In genomic region chr10:7780238-7781176, GRCm38 (mm10) we compare ENCODE assay signal across 8 mouse cellular contexts. TPM values are rescaled to one million over a fixed set of nuclear protein-coding genes. Genes with fewer than 3 reads are reported as not detected.
A peak's percentile ranks its signal among the peaks of the same experiment; 100 is the strongest.
DNase-seq lines count a peak whose midpoint lies in the region; ATAC-seq lines count a peak whose summit lies in the region.

No protein-coding gene starts in this region.

- intact Hi-C loops in gastrocnemius, postnatal 36 days (cut with DNase I), result no loop called here
- intact Hi-C loops in left cerebral cortex, postnatal 14 days (cut with DNase I), result no loop called here

- DNase-seq in adrenal gland, adult 2 months, result peak; percentile 93
- peak; percentile 95 for DNase-seq in embryo, embryonic 11 days
- peak; percentile 81 to 84 for DNase-seq in gastrocnemius, postnatal 36 days
- peak; percentile 79 to 85 for DNase-seq in left cerebral cortex, postnatal 14 days (ENCODE audit: low spot score in 2 of 2)
- DNase-seq in right cerebral cortex, postnatal 14 days, result peak; percentile 85
- peak; percentile 86 for DNase-seq in urinary bladder, postnatal 25 days (ENCODE audit: low spot score)

- no peaks in the 10 kb centered on the region for H3K4me1 ChIP-seq in intestine, embryonic 15.5 days (replicated peaks)

- H3K27ac ChIP-seq in intestine, embryonic 15.5 days, result peak overlapping the region; percentile 51; the same call in 1 of the 2 replicates

- H3K9ac ChIP-seq in intestine, embryonic 15.5 days, result peak overlapping the region; percentile 80

- H3K27me3 ChIP-seq in intestine, embryonic 15.5 days (replicated peaks), result no peaks in the 10 kb centered on the region

- 1% methylated on average over 65 of the region's 77 CpGs for WGBS in intestine, embryonic 15.5 days

- peaks cover 8% of the 10 kb centered on the region; the same call in 1 of the 2 replicates for H3K36me3 ChIP-seq in intestine, embryonic 15.5 days

- H3K4me3 ChIP-seq in intestine, embryonic 15.5 days (replicated peaks), result peak overlapping the region; percentile 98

- ATAC-seq in intestine, embryonic 15.5 days, result peak; percentile 97
- ATAC-seq in megakaryocyte-erythroid progenitor cell, adult 5-6 weeks (replicated peaks; ENCODE audit: low FRiP score, low TSS enrichment, poor library complexity, severe bottlenecking), result peak; percentile 88

- peak overlapping the region; percentile 78 for H3K4me2 ChIP-seq in intestine, embryonic 15.5 days (replicated peaks)

- no peaks in the 10 kb centered on the region for H3K9me3 ChIP-seq in intestine, embryonic 15.5 days

RNA-seq across cellular contexts. Expression of gene Ginm1, which starts 12.1 kb away (rescaled TPM):
- 100 to 1,000 TPM; 224 to 279 TPM for total RNA-seq in adrenal gland, adult 2 months (2021)
- polyA plus RNA-seq in adrenal gland, adult 2 months (2012; rRNA removed), result 28.2 and 33.4 TPM in 2 replicates
- total RNA-seq in gastrocnemius, postnatal 36 days (2021), result 100 to 1,000 TPM in 1 of 2 experiments, 10 to 100 TPM in 1; 75.8 to 106 TPM
- 75.4 and 78.2 TPM in 2 replicates for polyA plus RNA-seq in intestine, embryonic 15.5 days (2015; fragmentation: Nextera tagmentation; extraction: Ambion mirVana)
- total RNA-seq in left cerebral cortex, postnatal 14 days (2021), result 10 to 100 TPM; 19.2 to 21.2 TPM
- 21.5 and 27.4 TPM in 2 replicates for total RNA-seq in megakaryocyte-erythroid progenitor cell, adult 5-6 weeks (2014; fragmentation: Nextera tagmentation)
- total RNA-seq in megakaryocyte-erythroid progenitor cell, adult 5-6 weeks (2017), result 48.8 and 57.1 TPM in 2 replicates

RNA-seq across cellular contexts. Expression of gene Ppil4, which starts 12.2 kb away (rescaled TPM):
- total RNA-seq in adrenal gland, adult 2 months (2021), result 10 to 100 TPM; 21.6 to 26.7 TPM
- 2.7 and 3.5 TPM in 2 replicates for polyA plus RNA-seq in adrenal gland, adult 2 months (2012; rRNA removed)
- total RNA-seq in gastrocnemius, postnatal 36 days (2021), result 10 to 100 TPM in 1 of 2 experiments, 1 to 10 TPM in 1; 9.2 to 11.5 TPM
- 30.7 and 33.9 TPM in 2 replicates for polyA plus RNA-seq in intestine, embryonic 15.5 days (2015; fragmentation: Nextera tagmentation; extraction: Ambion mirVana)
- total RNA-seq in left cerebral cortex, postnatal 14 days (2021), result 10 to 100 TPM; 33.4 to 33.9 TPM
- 34.5 and 36.4 TPM in 2 replicates for total RNA-seq in megakaryocyte-erythroid progenitor cell, adult 5-6 weeks (2014; fragmentation: Nextera tagmentation)
- total RNA-seq in megakaryocyte-erythroid progenitor cell, adult 5-6 weeks (2017), result 111 and 112 TPM in 2 replicates

RNA-seq across cellular contexts. Expression of gene Zc3h12d, which starts 51.8 kb away (rescaled TPM):
- under 1 TPM; 0.28 to 0.35 TPM for total RNA-seq in adrenal gland, adult 2 months (2021)
- 0.40 TPM in 2 replicates for polyA plus RNA-seq in adrenal gland, adult 2 months (2012; rRNA removed)
- under 1 TPM; 0.05 to 0.12 TPM for total RNA-seq in gastrocnemius, postnatal 36 days (2021)
- 0.49 and 0.53 TPM in 2 replicates for polyA plus RNA-seq in intestine, embryonic 15.5 days (2015; fragmentation: Nextera tagmentation; extraction: Ambion mirVana)
- total RNA-seq in left cerebral cortex, postnatal 14 days (2021), result under 1 TPM; 0.15 to 0.20 TPM
- 0.62 TPM in 1 of 2 replicates, not detected in the other for total RNA-seq in megakaryocyte-erythroid progenitor cell, adult 5-6 weeks (2014; fragmentation: Nextera tagmentation)
- total RNA-seq in megakaryocyte-erythroid progenitor cell, adult 5-6 weeks (2017), result not detected in 2 replicates

RNA-seq across cellular contexts. Expression of gene Katna1, which starts 54.7 kb away (rescaled TPM):
- 10 to 100 TPM; 28.5 to 31.3 TPM for total RNA-seq in adrenal gland, adult 2 months (2021)
- 0.74 and 1.2 TPM in 2 replicates for polyA plus RNA-seq in adrenal gland, adult 2 months (2012; rRNA removed)
- 10 to 100 TPM; 10.4 to 10.8 TPM for total RNA-seq in gastrocnemius, postnatal 36 days (2021)
- polyA plus RNA-seq in intestine, embryonic 15.5 days (2015; fragmentation: Nextera tagmentation; extraction: Ambion mirVana), result 52.6 and 57.9 TPM in 2 replicates
- total RNA-seq in left cerebral cortex, postnatal 14 days (2021), result 10 to 100 TPM; 11.0 to 14.4 TPM
- 39.7 and 87.9 TPM in 2 replicates for total RNA-seq in megakaryocyte-erythroid progenitor cell, adult 5-6 weeks (2014; fragmentation: Nextera tagmentation)
- 56.3 and 70.3 TPM in 2 replicates for total RNA-seq in megakaryocyte-erythroid progenitor cell, adult 5-6 weeks (2017)

Comparison
In these comparisons a context has a peak if more than half of its experiments do, and no peak if none do; other contexts are left out.
1. Peak in every context shown above with its lines: DNase-seq, ATAC-seq, H3K4me3 ChIP-seq and H3K27ac ChIP-seq.